Mouse (Mus musculus): ENCODE results near the gene Olfr91.

- TF ChIP-seq CTCF (conservative IDR thresholded peaks at IDR 0.05; ENCODE audit: low read length) (no peak), POU5F1 (IDR thresholded peaks at IDR 0.05; ENCODE audit: borderline replicate concordance, low read length) (no peak)
These were observed 47.7 kb downstream of the Olfr91 start for GRCm38 (mm10) chr17:37050399-37050798.

All from E14TG2a.4 (cell line).